Mouse (Mus musculus) CH12.LX (cell line): ENCODE results near the gene Rin3.

Source experiments
- CHD1 ChIP-seq: IDR thresholded peaks from 2 replicates; pipeline ENCODE4 v1.6.1; 2012; ENCODE audit warnings: low read depth, low read length, improper control_type of control experiment, inconsistent platforms
- CTCF ChIP-seq, 2 experiments: IDR thresholded peaks in 1 of 2; conservative IDR thresholded peaks in 1 of 2; 2 replicates each; pipeline ENCODE4 v1.5.1; 2011 to 2012; ENCODE audit warnings: low read depth in 2 of 2, low read length in 2 of 2, improper control_type of control experiment in 1 of 2, inconsistent platforms in 1 of 2, mild to moderate bottlenecking in 1 of 2, moderate library complexity in 1 of 2
- MAX ChIP-seq: IDR thresholded peaks from 2 replicates; pipeline ENCODE4 v1.6.1; 2011; ENCODE audit warnings: low read length, improper control_type of control experiment
- NRF1 ChIP-seq: IDR thresholded peaks from 2 replicates; pipeline ENCODE4 v1.6.1; 2014; ENCODE audit warnings: low read depth, mild to moderate bottlenecking, inconsistent platforms, low read length, improper control_type of control experiment, moderate library complexity
- TBP ChIP-seq: conservative IDR thresholded peaks from 2 replicates; pipeline ENCODE4 v1.6.1; 2011; ENCODE audit warnings: low read depth, low read length, improper control_type of control experiment

DNA sequence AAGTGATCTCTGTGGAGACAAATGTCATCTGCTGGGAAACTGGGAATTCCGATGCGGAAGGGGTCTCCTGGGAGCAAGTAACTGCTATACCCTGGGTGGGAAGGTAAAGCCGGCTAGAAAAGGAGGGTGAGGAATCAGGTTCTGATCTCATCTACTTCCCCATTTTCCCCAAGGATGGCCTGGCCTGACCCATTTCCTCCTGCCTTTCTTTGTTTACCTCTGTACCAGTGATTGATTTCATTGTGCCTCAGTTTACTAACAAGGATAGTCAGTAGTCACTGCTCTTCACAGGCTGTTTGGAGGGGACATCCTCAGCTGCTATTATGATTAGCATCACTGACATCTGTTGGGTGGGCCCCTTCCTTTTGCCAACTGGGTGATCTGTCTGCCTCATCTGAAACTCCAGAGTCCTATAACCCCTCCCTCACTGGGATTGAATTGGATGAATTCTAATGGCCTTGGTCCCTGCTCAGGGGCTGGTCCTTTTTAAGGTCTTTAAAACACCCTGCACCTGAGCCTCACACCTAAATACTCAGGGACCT lies 1.8 kb downstream of the Rin3 start:
- TF ChIP-seq CHD1 = no peak
- no peak for TF ChIP-seq MAX
- TF ChIP-seq CTCF (conservative IDR thresholded peaks at IDR 0.05 in 1 of 2, IDR thresholded peaks at IDR 0.05 in 1 of 2; ENCODE audit: low read depth in 2 of 2, low read length in 2 of 2) = no peak
- no peak for TF ChIP-seq TBP
- no peak for TF ChIP-seq NRF1
